Mouse (Mus musculus) lung, embryonic 14.5 days (tissue): ENCODE results near the gene A230050P20Rik. TPM values are rescaled to one million over a fixed set of nuclear protein-coding genes. Genes with fewer than 3 reads are reported as not detected.

ENCODE experiments used
- ATAC-seq: fragments of 200-750 bp; cut with Nextera tagmentation; 2 replicates; pipeline ENCODE4 v1.8.0; 2017; ENCODE audit warnings: mild to moderate bottlenecking, moderate TSS enrichment, moderate library complexity; ENCODE audit not compliant: insufficient read depth
- DNase-seq: peaks from one replicate; pipeline ENCODE4 v3.0.0-alpha.2; 2015
- H3K27ac ChIP-seq: fragments of 300-500 bp; sonication (generic); 2 replicates; pipeline ENCODE4 v1.5.1; 2014; ENCODE audit warnings: low read depth, mild to moderate bottlenecking, moderate library complexity
- H3K27me3 ChIP-seq: fragments of 300-500 bp; sonication (generic); 2 replicates; pipeline ENCODE4 v1.6.1; 2014; ENCODE audit warnings: low read length, control low read depth; ENCODE audit not compliant: insufficient read depth
- H3K36me3 ChIP-seq: fragments of 300-500 bp; sonication (generic); 2 replicates; pipeline ENCODE4 v1.6.1; 2014; ENCODE audit warnings: control low read depth; ENCODE audit not compliant: insufficient read depth
- H3K4me1 ChIP-seq: fragments of 300-500 bp; sonication (generic); 2 replicates; pipeline ENCODE4 v1.6.1; 2014; ENCODE audit warnings: antibody characterized with exemption, control low read depth; ENCODE audit not compliant: insufficient read depth
- H3K4me2 ChIP-seq: fragments of 300-500 bp; sonication (generic); 2 replicates; pipeline ENCODE4 v1.6.1; 2014; ENCODE audit warnings: mild to moderate bottlenecking
- H3K4me3 ChIP-seq: fragments of 300-500 bp; sonication (generic); 2 replicates; pipeline ENCODE4 v1.5.1; 2014; ENCODE audit warnings: low read depth, low read length
- H3K9ac ChIP-seq: fragments of 300-500 bp; sonication (generic); 2 replicates; pipeline ENCODE4 v1.6.1; 2014
- H3K9me3 ChIP-seq: fragments of 300-500 bp; sonication (generic); 2 replicates; pipeline ENCODE4 v1.6.1; 2016; ENCODE audit warnings: low read depth, low read length, control low read depth
- CTCF ChIP-seq: IDR thresholded peaks from 2 replicates; pipeline ENCODE4 v1.5.1; 2016; ENCODE audit warnings: antibody characterized with exemption, low read depth
- WGBS: fragments of 180-500 bp; shearing (Covaris S2); extraction: QIAGEN DNeasy Blood & Tissue Kit; methylation state at CpG from one replicate; pipeline ENCODE4 v1.1.7; 2014; 5-methylcytosine and 5-hydroxymethylcytosine counted together
- polyA plus RNA-seq: library from polyadenylated mRNA; unstranded; fragments of >200 nt; fragmentation: Nextera tagmentation; extraction: Ambion mirVana; gene quantifications from 2 replicates; pipeline ENCODE4 v1.2.1, GENCODE M21; 2014

The A230050P20Rik gene
- polyA plus RNA-seq, 1 experiment from 2014 or later = 9.4 TPM

GRCm38 (mm10) chr9:20837184-20837947 lies 31.1 kb upstream of the A230050P20Rik start:
- no peak overlapping the region for H3K27ac ChIP-seq
- no peaks in the 10 kb centered on the region for H3K36me3 ChIP-seq
- H3K4me1 ChIP-seq = no peaks in the 10 kb centered on the region
- H3K9ac ChIP-seq = no peak overlapping the region
- no peak overlapping the region for H3K4me2 ChIP-seq
- 72% methylated on average over 9 of the region's 9 CpGs for WGBS
- H3K9me3 ChIP-seq = no peaks in the 10 kb centered on the region
- ATAC-seq (no peak), DNase-seq (no peak)
- no peaks in the 10 kb centered on the region for H3K27me3 ChIP-seq
- H3K4me3 ChIP-seq = no peak overlapping the region
- no peak for TF ChIP-seq CTCF

- H3K9me3 ChIP-seq = no peaks in the 10 kb centered on the region
- DNase-seq = no peak
- no peak overlapping the region for H3K9ac ChIP-seq
- H3K27me3 ChIP-seq = no peaks in the 10 kb centered on the region
- no peak overlapping the region for H3K4me3 ChIP-seq
- WGBS = 45% methylated on average over 6 of the region's 6 CpGs
- no peak for ATAC-seq
- no peak for TF ChIP-seq CTCF
- H3K27ac ChIP-seq = no peak overlapping the region
- H3K4me1 ChIP-seq = no peaks in the 10 kb centered on the region
- no peaks in the 10 kb centered on the region for H3K36me3 ChIP-seq
- no peak overlapping the region for H3K4me2 ChIP-seq
These were observed 29.5 kb upstream of the A230050P20Rik start for GRCm38 (mm10) chr9:20838931-20839330.

GRCm38 (mm10) chr9:20842211-20842610 lies 26.2 kb upstream of the A230050P20Rik start:
- no peaks in the 10 kb centered on the region for H3K27me3 ChIP-seq
- TF ChIP-seq CTCF = no peak
- no peak overlapping the region for H3K27ac ChIP-seq
- no peak for DNase-seq
- H3K4me2 ChIP-seq = no peak overlapping the region
- no peak overlapping the region for H3K4me3 ChIP-seq
- no peak for ATAC-seq
- no peaks in the 10 kb centered on the region for H3K9me3 ChIP-seq
- H3K9ac ChIP-seq = no peak overlapping the region
- 41% methylated on average over 4 of the region's 4 CpGs for WGBS
- H3K4me1 ChIP-seq = no peaks in the 10 kb centered on the region
- H3K36me3 ChIP-seq = no peaks in the 10 kb centered on the region

- WGBS = 25% methylated on average over 2 of the region's 2 CpGs
- DNase-seq = peak; percentile 49
- H3K9ac ChIP-seq = no peak overlapping the region
- H3K4me1 ChIP-seq = no peaks in the 10 kb centered on the region
- peak; percentile 62 for TF ChIP-seq CTCF
- no peak for ATAC-seq
- H3K4me3 ChIP-seq = no peak overlapping the region
- H3K27ac ChIP-seq = no peak overlapping the region
- H3K4me2 ChIP-seq = no peak overlapping the region
- no peaks in the 10 kb centered on the region for H3K27me3 ChIP-seq
- no peaks in the 10 kb centered on the region for H3K9me3 ChIP-seq
- H3K36me3 ChIP-seq = no peaks in the 10 kb centered on the region
These were observed 25.8 kb upstream of the A230050P20Rik start for GRCm38 (mm10) chr9:20842670-20843069.

GRCm38 (mm10) chr9:20850179-20850578 lies 18.3 kb upstream of the A230050P20Rik start:
- Histone ChIP-seq H3K4me2 (no peak overlapping the region), H3K27ac (no peak overlapping the region), H3K4me1 (no peaks in the 10 kb centered on the region), H3K4me3 (no peak overlapping the region), H3K9me3 (no peaks in the 10 kb centered on the region), H3K27me3 (no peaks in the 10 kb centered on the region), H3K9ac (no peak overlapping the region), H3K36me3 (no peaks in the 10 kb centered on the region)
- no peak for DNase-seq
- ATAC-seq = no peak
- no peak for TF ChIP-seq CTCF
- 81% methylated on average over 2 of the region's 2 CpGs for WGBS

GRCm38 (mm10) chr9:20857131-20857530 lies 11.3 kb upstream of the A230050P20Rik start:
- Histone ChIP-seq H3K9me3 (no peaks in the 10 kb centered on the region), H3K27me3 (no peaks in the 10 kb centered on the region), H3K4me2 (no peak overlapping the region), H3K36me3 (no peaks in the 10 kb centered on the region), H3K27ac (no peak overlapping the region), H3K9ac (no peak overlapping the region), H3K4me1 (no peaks in the 10 kb centered on the region), H3K4me3 (no peak overlapping the region)
- ATAC-seq = 0 out of 2 replicates have a peak, but pooled peaks have one; percentile 28
- no peak for TF ChIP-seq CTCF
- DNase-seq = peak; percentile 88
- WGBS = 11% methylated on average over 6 of the region's 6 CpGs

- H3K9ac ChIP-seq = no peak overlapping the region
- no peak overlapping the region for H3K4me2 ChIP-seq
- no peaks in the 10 kb centered on the region for H3K9me3 ChIP-seq
- 44% methylated on average over 6 of the region's 6 CpGs for WGBS
- no peak for TF ChIP-seq CTCF
- DNase-seq (no peak), ATAC-seq (no peak)
- H3K27me3 ChIP-seq = no peaks in the 10 kb centered on the region
- H3K4me1 ChIP-seq = no peaks in the 10 kb centered on the region
- no peak overlapping the region for H3K27ac ChIP-seq
- H3K36me3 ChIP-seq = no peaks in the 10 kb centered on the region
- no peak overlapping the region for H3K4me3 ChIP-seq
These were observed 8.5 kb upstream of the A230050P20Rik start for GRCm38 (mm10) chr9:20859926-20860325.
